Mouse (Mus musculus): ENCODE measurements at regions not wholly inside any gene's neighbourhood (a gene's known extent, or its start where the extent isn't known, plus 50 kb on each side); places are given as distances from the start of the nearest gene placed in this dataset.
A peak's percentile ranks its signal among the peaks of the same experiment; 100 is the strongest.

GRCm38 (mm10) chr9:63850316-63850693 is 92.5 kb upstream of the Smad3 start:
- DNase-seq (ENCODE audit: low spot score), result no peak

GRCm38 (mm10) chr9:63849564-63850315 is 91.9 kb upstream of the Smad3 start:
- DNase-seq (ENCODE audit: low spot score), result no peak

GRCm38 (mm10) chr9:63843883-63844485 is 86.2 kb upstream of the Smad3 start:
- peak; percentile 80 for DNase-seq (ENCODE audit: low spot score)

GRCm38 (mm10) chr9:63843431-63843830 is 85.6 kb upstream of the Smad3 start:
- DNase-seq (ENCODE audit: low spot score), result no peak

- no peak for DNase-seq (ENCODE audit: low spot score)
These were observed 83.3 kb upstream of the Smad3 start for GRCm38 (mm10) chr9:63841102-63841501.

- DNase-seq (ENCODE audit: low spot score), result no peak
These were observed 81.4 kb upstream of the Smad3 start for GRCm38 (mm10) chr9:63838996-63839772.

- peak; percentile 32 for DNase-seq (ENCODE audit: low spot score)
These were observed 79.8 kb upstream of the Smad3 start for GRCm38 (mm10) chr9:63837552-63837951.

GRCm38 (mm10) chr9:63836565-63837284 is 78.9 kb upstream of the Smad3 start:
- DNase-seq (ENCODE audit: low spot score), result no peak

GRCm38 (mm10) chr9:63836036-63836435 is 78.2 kb upstream of the Smad3 start:
- DNase-seq (ENCODE audit: low spot score), result no peak

- no peak for DNase-seq (ENCODE audit: low spot score)
These were observed 76.6 kb upstream of the Smad3 start for GRCm38 (mm10) chr9:63834416-63834815.

- no peak for DNase-seq (ENCODE audit: low spot score)
These were observed 60.4 kb upstream of the Smad3 start for GRCm38 (mm10) chr9:63818163-63818562.

- no peak for DNase-seq (ENCODE audit: low spot score)
These were observed 58.7 kb upstream of the Smad3 start for GRCm38 (mm10) chr9:63816540-63816939.

GRCm38 (mm10) chr9:63809901-63810587 is 52.2 kb upstream of the Smad3 start:
- no peak for DNase-seq (ENCODE audit: low spot score)

Data from layer of hippocampus, adult 11-12 months (tissue).